In the genomic region with DNA sequence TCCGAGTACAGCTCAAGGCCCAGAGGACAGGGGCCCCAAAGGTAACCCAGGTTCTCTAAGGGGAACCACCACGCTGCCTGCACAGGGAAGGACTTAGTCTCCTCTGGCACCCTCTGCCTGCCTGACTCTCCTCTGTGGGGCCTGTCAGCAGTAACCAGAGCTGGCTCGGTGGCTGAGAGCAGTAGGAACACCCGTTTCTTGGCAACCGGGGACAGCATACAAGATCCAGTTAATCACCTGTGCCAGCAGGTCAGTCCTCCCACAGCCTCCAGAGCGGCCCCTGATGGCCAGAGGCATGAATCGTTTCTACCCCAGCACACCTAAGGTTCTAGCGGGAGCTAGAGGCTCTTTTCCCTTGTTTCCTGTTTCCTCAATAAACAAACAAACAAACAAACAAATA, we compare ENCODE assay signal across 8 mouse cellular contexts. TPM values are rescaled to one million over a fixed set of nuclear protein-coding genes. Genes with fewer than 3 reads are reported as not detected.
DNase-seq lines count a peak whose midpoint lies in the region; ATAC-seq and TF ChIP-seq lines count a peak whose summit lies in the region.

No protein-coding gene starts in this region.

- peak; percentile 42 for DNase-seq in left cerebral cortex, postnatal 4 days
- DNase-seq in left cerebral cortex, postnatal 36 days (ENCODE audit: low spot score in 2 of 2) = no peak
- DNase-seq in gastrocnemius, postnatal 36 days = peak; percentile 49 to 69
- no peak for DNase-seq in thymus, postnatal 25 days
- DNase-seq in midbrain, embryonic 11.5 days (ENCODE audit: low spot score, missing footprints) = no peak

- H3K4me2 ChIP-seq in kidney, embryonic 14.5 days (replicated peaks; ENCODE audit: low read depth, low read length) = no peak overlapping the region
- H3K4me2 ChIP-seq in stomach, embryonic 14.5 days (replicated peaks; ENCODE audit: low read depth, low read length) = no peak overlapping the region
- no peak overlapping the region for H3K4me2 ChIP-seq in midbrain, embryonic 11.5 days

- H3K9ac ChIP-seq in kidney, embryonic 14.5 days (ENCODE audit: low read depth, low read length) = peak overlapping the region; percentile 18
- H3K9ac ChIP-seq in stomach, embryonic 14.5 days (replicated peaks; ENCODE audit: low read depth, low read length) = no peak overlapping the region
- H3K9ac ChIP-seq in midbrain, embryonic 11.5 days (ENCODE audit: low read length) = no peak overlapping the region

- H3K36me3 ChIP-seq in kidney, embryonic 14.5 days (ENCODE audit: control insufficient read depth, insufficient read depth, low read length) = no peaks in the 10 kb centered on the region
- no peaks in the 10 kb centered on the region for H3K36me3 ChIP-seq in stomach, embryonic 14.5 days (ENCODE audit: control insufficient read depth, insufficient read depth, low read length)
- H3K36me3 ChIP-seq in midbrain, embryonic 11.5 days (ENCODE audit: control insufficient read depth, insufficient read depth, low read length) = no peaks in the 10 kb centered on the region

- no peaks in the 10 kb centered on the region for H3K9me3 ChIP-seq in kidney, embryonic 14.5 days (ENCODE audit: control insufficient read depth, low read length)
- no peaks in the 10 kb centered on the region for H3K9me3 ChIP-seq in stomach, embryonic 14.5 days (ENCODE audit: control insufficient read depth, low read depth, low read length)
- no peaks in the 10 kb centered on the region for H3K9me3 ChIP-seq in midbrain, embryonic 11.5 days (ENCODE audit: control insufficient read depth, low read length)

- no peak for TF ChIP-seq POLR2A in bone marrow, adult 2 months (IDR thresholded peaks at IDR 0.05; ENCODE audit: borderline replicate concordance, control insufficient read depth, low read depth, low read length)

- peaks cover 7% of the 10 kb centered on the region for H3K4me1 ChIP-seq in bone marrow, adult 2 months (ENCODE audit: control insufficient read depth, insufficient read depth, low read length)
- H3K4me1 ChIP-seq in kidney, embryonic 14.5 days (ENCODE audit: control insufficient read depth, insufficient read depth, low read length) = 0 out of 2 replicates have a peak, but pooled peaks cover 10% of the 10 kb centered on the region
- peaks cover 23% of the 10 kb centered on the region for H3K4me1 ChIP-seq in stomach, embryonic 14.5 days (ENCODE audit: control insufficient read depth, insufficient read depth, low read length)
- peaks cover 8% of the 10 kb centered on the region for H3K4me1 ChIP-seq in midbrain, embryonic 11.5 days (ENCODE audit: control insufficient read depth, insufficient read depth, low read length)

- H3K27ac ChIP-seq in bone marrow, adult 2 months (ENCODE audit: control insufficient read depth, insufficient read depth, low read depth, low read length, poor library complexity) = no peak overlapping the region
- no peak overlapping the region for H3K27ac ChIP-seq in kidney, embryonic 14.5 days (ENCODE audit: low read depth, low read length)
- peak overlapping the region; percentile 84 for H3K27ac ChIP-seq in stomach, embryonic 14.5 days (ENCODE audit: low read length)
- no peak overlapping the region for H3K27ac ChIP-seq in midbrain, embryonic 11.5 days (ENCODE audit: low read depth, low read length)

- peak; percentile 19; the same call in 1 of the 2 replicates for TF ChIP-seq CTCF in bone marrow, adult 2 months (IDR thresholded peaks at IDR 0.05; ENCODE audit: control insufficient read depth, insufficient read depth, low read length)

- no peak overlapping the region for H3K4me3 ChIP-seq in bone marrow, adult 2 months (replicated peaks; ENCODE audit: control insufficient read depth, low read depth, low read length)
- H3K4me3 ChIP-seq in kidney, embryonic 14.5 days (ENCODE audit: low read length) = no peak overlapping the region
- H3K4me3 ChIP-seq in stomach, embryonic 14.5 days (ENCODE audit: low read depth, low read length) = no peak overlapping the region
- no peak overlapping the region for H3K4me3 ChIP-seq in midbrain, embryonic 11.5 days (ENCODE audit: low read depth, low read length)

- intact Hi-C loops in left cerebral cortex, postnatal 4 days (cut with DNase I) = no loop called here
- intact Hi-C loops in left cerebral cortex, postnatal 36 days (cut with DNase I) = no loop called here
- intact Hi-C loops in gastrocnemius, postnatal 36 days (cut with DNase I) = no loop called here

- H3K27me3 ChIP-seq in kidney, embryonic 14.5 days (ENCODE audit: control insufficient read depth, insufficient read depth, low read length) = 0 out of 2 replicates have a peak, but pooled peaks cover 3% of the 10 kb centered on the region
- H3K27me3 ChIP-seq in stomach, embryonic 14.5 days (ENCODE audit: control insufficient read depth, insufficient read depth, low read length) = no peaks in the 10 kb centered on the region
- H3K27me3 ChIP-seq in midbrain, embryonic 11.5 days (ENCODE audit: control insufficient read depth, insufficient read depth, low read length) = no peaks in the 10 kb centered on the region; the same call in 1 of the 2 replicates

- ATAC-seq in kidney, embryonic 14.5 days (ENCODE audit: low FRiP score, low TSS enrichment) = no peak
- no peak for ATAC-seq in stomach, embryonic 14.5 days (ENCODE audit: insufficient number of reproducible peaks, insufficient read depth, low FRiP score, low read depth)
- ATAC-seq in midbrain, embryonic 11.5 days (ENCODE audit: low FRiP score) = no peak

- 41% methylated on average over 8 of the region's 8 CpGs for WGBS in bone marrow, adult 2 months
- 13% methylated on average over 8 of the region's 8 CpGs for WGBS in kidney, embryonic 14.5 days
- WGBS in stomach, embryonic 14.5 days = 16% methylated on average over 8 of the region's 8 CpGs
- WGBS in midbrain, embryonic 11.5 days = 28% methylated on average over 8 of the region's 8 CpGs

RNA-seq across cellular contexts. Expression of gene Nr4a1, which starts 11.4 kb away (rescaled TPM):
- total RNA-seq in left cerebral cortex, postnatal 4 days (2021) = 10 to 100 TPM; 20.1 to 22.6 TPM
- total RNA-seq in left cerebral cortex, postnatal 36 days (2021) = 100 to 1,000 TPM in 1 of 2 experiments, 10 to 100 TPM in 1; 60.5 to 156 TPM
- polyA plus RNA-seq in bone marrow, adult 2 months (2011; ENCODE audit: insufficient read depth, insufficient read length, low replicate concordance, missing spikeins) = 9.1 and 10.0 TPM in 2 replicates
- 100 to 1,000 TPM; 152 to 202 TPM for total RNA-seq in gastrocnemius, postnatal 36 days (2021)
- polyA plus RNA-seq in kidney, embryonic 14.5 days (2014; fragmentation: Nextera tagmentation; extraction: Ambion mirVana) = 4.5 and 5.0 TPM in 2 replicates
- polyA plus RNA-seq in stomach, embryonic 14.5 days (2014; fragmentation: Nextera tagmentation; extraction: Ambion mirVana) = 10.1 and 12.1 TPM in 2 replicates
- 1.3 TPM in 2 replicates for polyA plus RNA-seq in midbrain, embryonic 11.5 days (2014; fragmentation: Nextera tagmentation; extraction: Ambion mirVana)

RNA-seq across cellular contexts. Expression of gene Grasp, which starts 18.7 kb away (rescaled TPM):
- total RNA-seq in left cerebral cortex, postnatal 4 days (2021) = 10 to 100 TPM; 12.3 to 13.5 TPM
- 10 to 100 TPM; 76.3 to 89.5 TPM for total RNA-seq in left cerebral cortex, postnatal 36 days (2021)
- 2.5 and 2.6 TPM in 2 replicates for polyA plus RNA-seq in bone marrow, adult 2 months (2011; ENCODE audit: insufficient read depth, insufficient read length, low replicate concordance, missing spikeins)
- 1 to 10 TPM; 5.7 to 6.3 TPM for total RNA-seq in gastrocnemius, postnatal 36 days (2021)
- 5.0 and 5.7 TPM in 2 replicates for polyA plus RNA-seq in kidney, embryonic 14.5 days (2014; fragmentation: Nextera tagmentation; extraction: Ambion mirVana)
- polyA plus RNA-seq in stomach, embryonic 14.5 days (2014; fragmentation: Nextera tagmentation; extraction: Ambion mirVana) = 6.4 and 7.2 TPM in 2 replicates
- polyA plus RNA-seq in midbrain, embryonic 11.5 days (2014; fragmentation: Nextera tagmentation; extraction: Ambion mirVana) = 3.6 and 4.5 TPM in 2 replicates

RNA-seq across cellular contexts. Expression of gene Atg101, which starts 41.4 kb away (rescaled TPM):
- 10 to 100 TPM; 36.5 to 37.1 TPM for total RNA-seq in left cerebral cortex, postnatal 4 days (2021)
- total RNA-seq in left cerebral cortex, postnatal 36 days (2021) = 10 to 100 TPM; 43.5 to 45.5 TPM
- polyA plus RNA-seq in bone marrow, adult 2 months (2011; ENCODE audit: insufficient read depth, insufficient read length, low replicate concordance, missing spikeins) = 27.4 and 42.0 TPM in 2 replicates
- total RNA-seq in gastrocnemius, postnatal 36 days (2021) = 10 to 100 TPM; 30.6 to 32.6 TPM
- 71.8 and 76.5 TPM in 2 replicates for polyA plus RNA-seq in kidney, embryonic 14.5 days (2014; fragmentation: Nextera tagmentation; extraction: Ambion mirVana)
- 63.5 and 64.1 TPM in 2 replicates for polyA plus RNA-seq in stomach, embryonic 14.5 days (2014; fragmentation: Nextera tagmentation; extraction: Ambion mirVana)
- polyA plus RNA-seq in midbrain, embryonic 11.5 days (2014; fragmentation: Nextera tagmentation; extraction: Ambion mirVana) = 57.9 and 67.4 TPM in 2 replicates

RNA-seq across cellular contexts. Expression of gene 6030408B16Rik, which starts 50.4 kb away (rescaled TPM):
- total RNA-seq in left cerebral cortex, postnatal 4 days (2021) = under 1 TPM in 1 of 2 experiments, not detected in 1; 0.56 TPM
- under 1 TPM; 0.27 to 0.37 TPM for total RNA-seq in left cerebral cortex, postnatal 36 days (2021)
- polyA plus RNA-seq in bone marrow, adult 2 months (2011; ENCODE audit: insufficient read depth, insufficient read length, low replicate concordance, missing spikeins) = 0.50 and 1.4 TPM in 2 replicates
- total RNA-seq in gastrocnemius, postnatal 36 days (2021) = under 1 TPM; 0.23 to 0.44 TPM
- polyA plus RNA-seq in kidney, embryonic 14.5 days (2014; fragmentation: Nextera tagmentation; extraction: Ambion mirVana) = 25.8 and 28.2 TPM in 2 replicates
- 20.1 and 25.0 TPM in 2 replicates for polyA plus RNA-seq in stomach, embryonic 14.5 days (2014; fragmentation: Nextera tagmentation; extraction: Ambion mirVana)
- 0.33 TPM in 1 of 2 replicates, not detected in the other for polyA plus RNA-seq in midbrain, embryonic 11.5 days (2014; fragmentation: Nextera tagmentation; extraction: Ambion mirVana)

Comparison
In these comparisons a context has a peak if more than half of its experiments do, and no peak if none do; other contexts are left out.
1. DNase-seq: peak in left cerebral cortex, postnatal 4 days (single experiment) and gastrocnemius, postnatal 36 days (2 of 2); none in left cerebral cortex, postnatal 36 days (0 of 2), thymus, postnatal 25 days (single experiment) and midbrain, embryonic 11.5 days (single experiment).